ENCODE assay signal across 20 mouse cellular contexts in genomic region chr5:139310477-139310876, GRCm38 (mm10). TPM values are rescaled to one million over a fixed set of nuclear protein-coding genes. Genes with fewer than 3 reads are reported as not detected.
"Had no signal": no experiment of that assay in that cellular context is flagged by ENCODE, and none has a peak within 500 bp of the region (broad histone marks: within the 10 kb centered on the region; RNA-seq: fewer than 3 reads in every experiment).

No protein-coding gene starts in this region.

- ATAC-seq: midbrain, embryonic 16.5 days had no signal

- H3K4me3 ChIP-seq: midbrain, embryonic 10.5 days; midbrain, embryonic 12.5 days; myocyte; neural tube, embryonic 13.5 days; neural tube, embryonic 15.5 days had no signal

- H3K4me1 ChIP-seq: midbrain, embryonic 10.5 days; midbrain, embryonic 12.5 days; neural tube, embryonic 13.5 days; neural tube, embryonic 15.5 days had no signal

- H3K27me3 ChIP-seq: midbrain, embryonic 12.5 days; neural tube, embryonic 13.5 days; neural tube, embryonic 15.5 days had no signal

- H3K36me3 ChIP-seq: midbrain, embryonic 10.5 days; midbrain, embryonic 12.5 days; neural tube, embryonic 13.5 days had no signal

- DNase-seq: lung, adult 18-20 months; lung, embryonic 14.5 days; lung, postnatal 10 days; lung, postnatal 4 days; midbrain, embryonic 14.5 days; right cerebral cortex, postnatal 14 days; spleen, adult 18-20 months; thymus, adult 18-20 months; thymus, postnatal 14 days; thymus, postnatal 36 days had no signal

- H3K27ac ChIP-seq: midbrain, embryonic 10.5 days; midbrain, embryonic 12.5 days; neural tube, embryonic 13.5 days; neural tube, embryonic 15.5 days had no signal

RNA-seq across cellular contexts. Expression of gene Cyp2w1, which starts 41.9 kb away (rescaled TPM):
- total RNA-seq: megakaryocyte, adult 5-6 weeks; megakaryocyte-erythroid progenitor cell, adult 5-6 weeks had no signal
- polyA plus RNA-seq: lung, embryonic 14.5 days; midbrain, embryonic 10.5 days; midbrain, embryonic 14.5 days; midbrain, embryonic 16.5 days; myocyte; neural tube, embryonic 11.5 days; neural tube, embryonic 13.5 days; neural tube, embryonic 15.5 days; thymus, postnatal 0 days had no signal
